ENCODE assay signal across 9 mouse cellular contexts in the genomic region with DNA sequence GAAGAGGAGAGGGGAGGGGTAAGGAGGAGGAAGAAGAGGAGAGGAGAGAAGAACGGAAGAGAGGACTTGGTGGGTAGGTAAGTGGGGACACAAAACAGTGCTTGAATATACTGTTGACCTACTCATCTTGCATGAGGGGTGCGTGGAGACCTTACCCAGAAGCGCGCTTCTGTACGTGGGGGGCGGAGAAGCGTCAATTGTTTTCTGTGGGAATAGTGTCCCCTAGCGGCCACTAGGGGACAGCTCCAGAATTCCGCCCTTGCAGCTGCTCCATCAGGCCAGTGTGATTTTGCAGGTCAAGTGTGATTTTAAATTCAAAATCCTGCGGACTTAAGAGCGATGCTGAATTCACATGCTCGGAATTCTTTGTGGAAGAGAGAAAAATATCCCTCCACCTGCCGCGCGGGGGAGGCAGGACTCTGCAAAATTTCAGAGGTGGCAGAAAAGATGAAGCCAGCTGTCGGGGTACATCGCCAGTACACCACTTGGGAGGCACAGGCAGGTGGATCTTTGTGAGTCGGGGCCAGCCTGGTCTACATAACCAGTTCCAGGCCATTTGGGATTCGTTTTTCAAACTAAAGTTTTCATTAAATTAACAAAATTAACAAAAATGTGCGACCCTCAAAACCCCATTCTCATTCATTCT. TPM values are rescaled to one million over a fixed set of nuclear protein-coding genes. Genes with fewer than 3 reads are reported as not detected.
DNase-seq lines count a peak whose midpoint lies in the region; ATAC-seq and TF ChIP-seq lines count a peak whose summit lies in the region.
"Had no signal": no experiment of that assay in that cellular context is flagged by ENCODE, and none has a peak within 500 bp of the region (broad histone marks: within the 10 kb centered on the region; RNA-seq: fewer than 3 reads in every experiment).

No protein-coding gene starts in this region.

- peak; percentile 91 for TF ChIP-seq CTCF in G1E (IDR thresholded peaks at IDR 0.05; ENCODE audit: low read depth, low read length)
- TF ChIP-seq CTCF in intestine, postnatal 0 days (IDR thresholded peaks at IDR 0.05; ENCODE audit: low read depth): peak; percentile 91

- intact Hi-C loops in gastrocnemius, postnatal 14 days (cut with DNase I; ENCODE audit: low total_unique reads): loop anchor here (5.0 to 10.0 kb wide), 4 partner anchors 34 to 266 kb away; a partner anchor contains a TSS

- peak overlapping the region; percentile 43; the same call in 1 of the 2 replicates for H3K4me2 ChIP-seq in intestine, postnatal 0 days (replicated peaks; ENCODE audit: low read depth)
- H3K4me2 ChIP-seq in liver, embryonic 12.5 days: peak overlapping the region; percentile 20; the same call in 1 of the 2 replicates

- H3K36me3 ChIP-seq in G1E (replicated peaks): no peaks in the 10 kb centered on the region
- H3K36me3 ChIP-seq in intestine, postnatal 0 days (ENCODE audit: control insufficient read depth, insufficient read depth): no peaks in the 10 kb centered on the region
- H3K36me3 ChIP-seq in liver, embryonic 12.5 days: no peaks in the 10 kb centered on the region

- peaks cover 33% of the 10 kb centered on the region for H3K27me3 ChIP-seq in G1E (ENCODE audit: insufficient read depth, low read length)
- no peaks in the 10 kb centered on the region; the same call in 1 of the 2 replicates for H3K27me3 ChIP-seq in intestine, postnatal 0 days (replicated peaks; ENCODE audit: control insufficient read depth, insufficient read depth, low read length)
- peaks cover 19% of the 10 kb centered on the region for H3K27me3 ChIP-seq in liver, embryonic 12.5 days (replicated peaks)

- WGBS in intestine, postnatal 0 days: 14% methylated on average over 20 of the region's 20 CpGs
- 13% methylated on average over 20 of the region's 20 CpGs for WGBS in liver, embryonic 12.5 days (ENCODE audit: insufficient replicate concordance)

- DNase-seq in B cell, adult 2 months: peak; percentile 59 to 61
- peak; percentile 54 for DNase-seq in G1E (ENCODE audit: low spot score)
- peak; percentile 77 to 80 for DNase-seq in cerebellum, postnatal 14 days
- peak; percentile 32 for DNase-seq in gastrocnemius, postnatal 14 days
- DNase-seq in neural tube, embryonic 10.5 days (ENCODE audit: extremely low spot score, low spot score): peak; percentile 57

- no peak for ATAC-seq in G1E (ENCODE audit: extremely low read depth, insufficient number of reproducible peaks, low FRiP score, poor library complexity, severe bottlenecking)
- no peak for ATAC-seq in intestine, postnatal 0 days
- no peak for ATAC-seq in liver, embryonic 12.5 days
- no peak for ATAC-seq in inflammation-experienced regulatory T-cells, adult 6 months

- no peak overlapping the region for H3K9ac ChIP-seq in intestine, postnatal 0 days (ENCODE audit: low read depth, low read length)
- no peak overlapping the region for H3K9ac ChIP-seq in liver, embryonic 12.5 days

- H3K4me1 ChIP-seq in G1E (ENCODE audit: insufficient read depth, low read depth, low read length): peaks cover 3% of the 10 kb centered on the region; the same call in 1 of the 2 replicates
- no peaks in the 10 kb centered on the region for H3K4me1 ChIP-seq in intestine, postnatal 0 days (replicated peaks; ENCODE audit: control insufficient read depth, insufficient read depth, low read length)
- H3K4me1 ChIP-seq in liver, embryonic 12.5 days: no peaks in the 10 kb centered on the region

- no peak overlapping the region for H3K4me3 ChIP-seq in G1E (ENCODE audit: low read depth, low read length)
- H3K4me3 ChIP-seq in intestine, postnatal 0 days (ENCODE audit: low read depth, low read length): no peak overlapping the region
- no peak overlapping the region for H3K4me3 ChIP-seq in liver, embryonic 12.5 days

- no peak overlapping the region for H3K27ac ChIP-seq in intestine, postnatal 0 days (ENCODE audit: low read depth, low read length)
- no peak overlapping the region for H3K27ac ChIP-seq in liver, embryonic 12.5 days

- H3K9me3 ChIP-seq in G1E (replicated peaks): no peaks in the 10 kb centered on the region
- no peaks in the 10 kb centered on the region for H3K9me3 ChIP-seq in intestine, postnatal 0 days (ENCODE audit: control insufficient read depth)
- H3K9me3 ChIP-seq in liver, embryonic 12.5 days (replicated peaks): no peaks in the 10 kb centered on the region

RNA-seq across cellular contexts. Expression of a gene that starts 18.6 kb away (rescaled TPM):
- total RNA-seq in G1E (2014; fragmentation: Nextera tagmentation) (12.7 and 16.8 TPM in 2 replicates), G1E (2017) (3.7 and 3.9 TPM in 2 replicates)
- polyA plus RNA-seq in G1E (2012): 11.3 and 11.6 TPM in 2 replicates
- 10 to 100 TPM; 18.8 to 24.7 TPM for total RNA-seq in gastrocnemius, postnatal 14 days (2021)
- polyA plus RNA-seq in intestine, postnatal 0 days (2015; fragmentation: Nextera tagmentation; extraction: Ambion mirVana): 15.5 and 18.4 TPM in 2 replicates
- 8.4 and 8.7 TPM in 2 replicates for polyA plus RNA-seq in liver, embryonic 12.5 days (2016; fragmentation: Nextera tagmentation; extraction: Ambion mirVana)
- 1 to 10 TPM; 1.7 to 2.1 (median 1.9) TPM for polyA plus RNA-seq in inflammation-experienced regulatory T-cells, adult 6 months (2017; shearing (Covaris generic))

RNA-seq across cellular contexts. Expression of a gene that starts 35.7 kb away (rescaled TPM):
- total RNA-seq in G1E (2014; fragmentation: Nextera tagmentation): not detected in 2 replicates
- not detected in 2 replicates for total RNA-seq in G1E (2017)
- not detected in 2 replicates for polyA plus RNA-seq in G1E (2012)
- not detected for total RNA-seq in gastrocnemius, postnatal 14 days (2021)
- 15.9 and 21.1 TPM in 2 replicates for polyA plus RNA-seq in intestine, postnatal 0 days (2015; fragmentation: Nextera tagmentation; extraction: Ambion mirVana)
- polyA plus RNA-seq in liver, embryonic 12.5 days (2016; fragmentation: Nextera tagmentation; extraction: Ambion mirVana): 13.4 and 14.1 TPM in 2 replicates
- not detected for polyA plus RNA-seq in inflammation-experienced regulatory T-cells, adult 6 months (2017; shearing (Covaris generic))
- total RNA-seq: layer of hippocampus, adult 18-20 months had no signal

RNA-seq across cellular contexts. Expression of a gene that starts 47.0 kb away (rescaled TPM):
- total RNA-seq in G1E (2014; fragmentation: Nextera tagmentation) (3.7 and 6.8 TPM in 2 replicates), G1E (2017) (7.0 TPM in 2 replicates)
- 4.9 and 8.5 TPM in 2 replicates for polyA plus RNA-seq in G1E (2012)
- total RNA-seq in gastrocnemius, postnatal 14 days (2021): 1 to 10 TPM; 4.1 to 6.6 TPM
- polyA plus RNA-seq in intestine, postnatal 0 days (2015; fragmentation: Nextera tagmentation; extraction: Ambion mirVana): 19.9 and 20.3 TPM in 2 replicates
- polyA plus RNA-seq in liver, embryonic 12.5 days (2016; fragmentation: Nextera tagmentation; extraction: Ambion mirVana): 6.5 TPM in 2 replicates
- 1 to 10 TPM; 7.4 to 9.6 (median 8.9) TPM for polyA plus RNA-seq in inflammation-experienced regulatory T-cells, adult 6 months (2017; shearing (Covaris generic))

RNA-seq across cellular contexts. Expression of a gene that starts 56.3 kb away (rescaled TPM):
- total RNA-seq in G1E (2014; fragmentation: Nextera tagmentation) (1.8 and 3.8 TPM in 2 replicates), G1E (2017) (0.64 and 0.98 TPM in 2 replicates)
- polyA plus RNA-seq in G1E (2012): 0.21 and 0.31 TPM in 2 replicates
- total RNA-seq in gastrocnemius, postnatal 14 days (2021): under 1 TPM; 0.33 TPM
- 0.63 and 0.99 TPM in 2 replicates for polyA plus RNA-seq in intestine, postnatal 0 days (2015; fragmentation: Nextera tagmentation; extraction: Ambion mirVana)
- 1.3 and 2.2 TPM in 2 replicates for polyA plus RNA-seq in liver, embryonic 12.5 days (2016; fragmentation: Nextera tagmentation; extraction: Ambion mirVana)
- not detected for polyA plus RNA-seq in inflammation-experienced regulatory T-cells, adult 6 months (2017; shearing (Covaris generic))

RNA-seq across cellular contexts. Expression of a gene that starts 56.4 kb away (rescaled TPM):
- total RNA-seq in G1E (2014; fragmentation: Nextera tagmentation) (12.8 and 17.6 TPM in 2 replicates), G1E (2017) (9.0 and 17.1 TPM in 2 replicates)
- 11.3 and 15.9 TPM in 2 replicates for polyA plus RNA-seq in G1E (2012)
- total RNA-seq in gastrocnemius, postnatal 14 days (2021): 10 to 100 TPM; 13.7 to 14.2 TPM
- polyA plus RNA-seq in intestine, postnatal 0 days (2015; fragmentation: Nextera tagmentation; extraction: Ambion mirVana): 83.1 and 88.2 TPM in 2 replicates
- 39.9 and 41.8 TPM in 2 replicates for polyA plus RNA-seq in liver, embryonic 12.5 days (2016; fragmentation: Nextera tagmentation; extraction: Ambion mirVana)
- polyA plus RNA-seq in inflammation-experienced regulatory T-cells, adult 6 months (2017; shearing (Covaris generic)): 10 to 100 TPM in 1 of 3 experiments, 1 to 10 TPM in 2; 8.8 to 11.1 (median 9.7) TPM

Comparison
In these comparisons a context has a peak if more than half of its experiments do, and no peak if none do; other contexts are left out.
1. RNA of a gene that starts 35.7 kb away (polyA plus RNA-seq): 15.9 to 21.1 TPM in intestine, postnatal 0 days and 13.4 to 14.1 TPM in liver, embryonic 12.5 days; not detected in G1E and not detected in inflammation-experienced regulatory T-cells, adult 6 months; every median in the first group is over 10 times any median in the second.
2. Peak in every context shown above with its lines, with median percentiles within 50 percentile points of each other: DNase-seq.